Mouse (Mus musculus) kidney, adult 2 months (tissue): ENCODE data around the gene Thegl.

Experiments used
- CTCF ChIP-seq: fragments of 200-500 bp; conservative IDR thresholded peaks from 2 replicates; pipeline ENCODE4 v1.5.1; 2011; ENCODE audit warnings: low read depth, mild to moderate bottlenecking, control low read depth, low read length, moderate library complexity, mixed read lengths; ENCODE audit not compliant: insufficient read depth, insufficient read length
- POLR2A ChIP-seq: fragments of 200-500 bp; IDR thresholded peaks from one replicate; pipeline ENCODE4 v1.6.1; 2011; ENCODE audit warnings: low read depth, low read length, control low read depth

- TF ChIP-seq CTCF (peak; percentile 69), POLR2A (no peak)
Observed at GRCm38 (mm10) chr5:77029735-77030134, 13.9 kb downstream of the Thegl start.
